Mouse (Mus musculus): ENCODE results near the gene Rrp1. TPM values are rescaled to one million over a fixed set of nuclear protein-coding genes. Genes with fewer than 3 reads are reported as not detected.

Gene Rrp1
- total RNA-seq, 2 experiments from 2014 or later = 82.0 to 91.3 TPM

Small RNA genes lying within 50 kb of the gene (microRNA-seq; reads per million reads assigned to microRNA genes)
- gene Mir6410 (0 reads per million in 2 experiments), gene Mir6907 (0 to 0.25 reads per million in 2 experiments), gene Mir6908 (0 to 0.32 reads per million in 2 experiments)

Other genes starting within 250 kb of the Rrp1 start
- 100 to 1,000 TPM; 119 to 143 TPM for gene D10Jhu81e, start 243.3 kb downstream of the Rrp1 start, total RNA-seq (2021)
- 1 to 10 TPM; 8.6 to 8.8 TPM for gene Pwp2, start 227.9 kb downstream of the Rrp1 start, total RNA-seq (2021)
- gene Trappc10, start 168.4 kb downstream of the Rrp1 start, total RNA-seq (2021) = 10 to 100 TPM; 35.2 to 37.9 TPM
- gene Agpat3, start 60.6 kb downstream of the Rrp1 start, total RNA-seq (2021) = 100 to 1,000 TPM; 182 to 191 TPM
- gene Cstb, start 12.6 kb upstream of the Rrp1 start, total RNA-seq (2021) = 10 to 100 TPM; 28.5 to 40.5 TPM
- 1 to 10 TPM; 7.1 to 8.6 TPM for gene Pdxk, start 51.9 kb upstream of the Rrp1 start, total RNA-seq (2021)
- not detected for gene Olfr1358, start 104.4 kb upstream of the Rrp1 start, total RNA-seq (2021)
- 10 to 100 TPM; 18.0 to 19.2 TPM for gene Ilvbl, start 161.3 kb upstream of the Rrp1 start, total RNA-seq (2021)
- 10 to 100 TPM; 10.3 to 12.8 TPM for gene Syde1, start 178.9 kb upstream of the Rrp1 start, total RNA-seq (2021)
- gene Olfr1357, start 205.0 kb upstream of the Rrp1 start, total RNA-seq (2021) = not detected